Mouse (Mus musculus): Measurements from ENCODE around the gene Cetn2. TPM values are rescaled to one million over a fixed set of nuclear protein-coding genes. Genes with fewer than 3 reads are reported as not detected.

Gene Cetn2
- 78.6 and 81.5 TPM in 2 replicates for polyA plus RNA-seq (2014; fragmentation: Nextera tagmentation; extraction: Ambion mirVana)

- DNase-seq (ENCODE audit: low spot score), result peak; percentile 87
- Histone ChIP-seq H3K27me3 (ENCODE audit: control insufficient read depth, insufficient read depth, low read length) (no peaks in the 10 kb centered on the region), H3K27ac (peak within 1 kb of the TSS; percentile 82), H3K4me3 (replicated peaks; ENCODE audit: low read length) (peak within 1 kb of the TSS; percentile 50), H3K9me3 (ENCODE audit: control insufficient read depth, low read length) (no peaks in the 10 kb centered on the region), H3K4me1 (replicated peaks; ENCODE audit: control insufficient read depth, insufficient read depth, low read length) (peaks cover 12% of the 10 kb centered on the region; the same call in 1 of the 2 replicates), H3K4me2 (replicated peaks) (peak within 1 kb of the TSS; percentile 60), H3K9ac (peak within 1 kb of the TSS; percentile 57), H3K36me3 (replicated peaks; ENCODE audit: control insufficient read depth, insufficient read depth) (no peaks in the 10 kb centered on the region; the same call in 1 of the 2 replicates)
- ATAC-seq (ENCODE audit: low FRiP score), result peak; percentile 98
- 18% methylated on average over 41 of the region's 41 CpGs for WGBS
Measured at GRCm38 (mm10) chrX:72917884-72918681, at the start of gene Cetn2, which contains the start of gene Nsdhl. Cetn2 (minus strand) TSS chrX:72918411. Nsdhl (plus strand) TSS chrX:72918557.

DNA sequence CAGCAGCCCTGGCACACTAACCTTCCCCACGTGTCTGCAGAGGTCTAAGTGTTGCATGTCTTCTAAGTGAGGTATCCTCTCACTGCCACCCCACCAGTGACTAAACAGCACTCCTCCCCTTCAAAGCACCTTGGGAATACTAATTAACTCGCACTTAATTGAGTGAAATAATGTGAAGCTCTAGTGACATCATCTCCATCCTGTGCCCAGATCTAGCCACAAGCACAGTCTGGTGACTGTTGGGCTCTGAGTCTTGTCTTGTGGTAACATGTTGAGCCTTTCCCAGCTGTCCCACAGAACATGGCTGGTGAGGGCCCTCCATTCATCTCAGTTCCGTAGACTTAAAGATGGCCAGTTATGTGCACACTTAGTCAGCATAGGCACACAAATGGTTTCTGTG lies 44.5 kb upstream of the Cetn2 start:
- no peak overlapping the region for H3K4me2 ChIP-seq (replicated peaks)
- DNase-seq (ENCODE audit: low spot score), result no peak
- ATAC-seq (ENCODE audit: low FRiP score), result no peak
- no peak overlapping the region for H3K9ac ChIP-seq
- WGBS, result 68% methylated on average over 3 of the region's 3 CpGs
- no peaks in the 10 kb centered on the region for H3K27me3 ChIP-seq (ENCODE audit: control insufficient read depth, insufficient read depth, low read length)
- no peaks in the 10 kb centered on the region for H3K9me3 ChIP-seq (ENCODE audit: control insufficient read depth, low read length)
- H3K27ac ChIP-seq, result no peak overlapping the region
- 0 out of 2 replicates have a peak, but pooled peaks cover 3% of the 10 kb centered on the region for H3K36me3 ChIP-seq (replicated peaks; ENCODE audit: control insufficient read depth, insufficient read depth)
- H3K4me3 ChIP-seq (replicated peaks; ENCODE audit: low read length), result no peak overlapping the region
- no peaks in the 10 kb centered on the region for H3K4me1 ChIP-seq (replicated peaks; ENCODE audit: control insufficient read depth, insufficient read depth, low read length)

DNA sequence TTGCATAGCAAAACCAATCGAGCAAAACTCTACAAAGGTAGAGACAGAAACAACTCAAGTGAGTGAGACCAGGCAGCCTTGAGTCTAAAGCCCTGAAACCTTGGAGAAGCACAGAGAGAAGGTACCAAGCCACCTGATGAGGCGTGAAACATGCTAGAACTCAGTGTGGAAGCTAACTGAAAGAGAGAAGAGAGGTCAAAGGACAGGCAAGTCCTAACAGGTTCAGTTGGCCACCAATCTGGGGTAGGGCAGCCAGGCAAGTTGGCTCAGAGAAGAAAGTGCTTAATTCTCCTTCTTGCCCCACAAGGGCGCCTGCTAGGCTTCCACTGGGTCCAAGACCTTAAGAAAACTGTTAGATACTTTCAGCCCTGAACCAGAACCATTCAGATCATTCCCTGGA lies 43.3 kb upstream of the Cetn2 start:
- no peak overlapping the region for H3K9ac ChIP-seq
- no peak for ATAC-seq (ENCODE audit: low FRiP score)

DNA sequence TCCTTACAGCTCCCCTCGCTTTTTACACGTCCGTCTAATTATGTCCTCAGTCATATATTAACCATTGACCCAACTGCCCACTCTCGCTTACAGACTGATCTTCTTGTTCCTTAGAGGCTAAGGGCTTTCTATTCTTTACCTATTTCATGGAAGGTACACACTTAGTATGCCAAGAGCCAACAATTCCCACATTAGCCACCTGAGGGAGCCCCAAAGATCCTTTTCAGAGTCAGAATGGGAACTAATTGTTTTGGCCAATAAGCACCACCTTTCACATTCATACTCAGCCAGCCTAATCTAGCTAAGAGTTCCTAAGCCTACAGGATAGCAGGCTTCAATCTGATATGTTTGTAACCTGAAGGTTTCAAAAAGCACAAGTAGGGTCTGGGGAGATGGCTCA lies 42.2 kb upstream of the Cetn2 start:
- WGBS, result 87% methylated on average over 4 of the region's 4 CpGs
- DNase-seq (ENCODE audit: low spot score), result peak; percentile 24
- H3K4me2 ChIP-seq (replicated peaks), result no peak overlapping the region
- H3K27me3 ChIP-seq (ENCODE audit: control insufficient read depth, insufficient read depth, low read length), result no peaks in the 10 kb centered on the region
- no peak overlapping the region for H3K9ac ChIP-seq
- H3K36me3 ChIP-seq (replicated peaks; ENCODE audit: control insufficient read depth, insufficient read depth), result peaks cover 15% of the 10 kb centered on the region; the same call in 1 of the 2 replicates
- no peaks in the 10 kb centered on the region for H3K4me1 ChIP-seq (replicated peaks; ENCODE audit: control insufficient read depth, insufficient read depth, low read length)
- H3K4me3 ChIP-seq (replicated peaks; ENCODE audit: low read length), result no peak overlapping the region
- ATAC-seq (ENCODE audit: low FRiP score), result no peak
- no peaks in the 10 kb centered on the region for H3K9me3 ChIP-seq (ENCODE audit: control insufficient read depth, low read length)
- H3K27ac ChIP-seq, result no peak overlapping the region

More for the DNA sequence above, 43.3 kb upstream of the Cetn2 start:
- H3K4me1 ChIP-seq (replicated peaks; ENCODE audit: control insufficient read depth, insufficient read depth, low read length), result no peaks in the 10 kb centered on the region
- no peak overlapping the region for H3K27ac ChIP-seq
- H3K27me3 ChIP-seq (ENCODE audit: control insufficient read depth, insufficient read depth, low read length), result no peaks in the 10 kb centered on the region
- no peak for DNase-seq (ENCODE audit: low spot score)
- H3K4me3 ChIP-seq (replicated peaks; ENCODE audit: low read length), result no peak overlapping the region
- peaks cover 10% of the 10 kb centered on the region; the same call in 1 of the 2 replicates for H3K36me3 ChIP-seq (replicated peaks; ENCODE audit: control insufficient read depth, insufficient read depth)
- H3K4me2 ChIP-seq (replicated peaks), result no peak overlapping the region
- 85% methylated on average over 3 of the region's 3 CpGs for WGBS
- H3K9me3 ChIP-seq (ENCODE audit: control insufficient read depth, low read length), result no peaks in the 10 kb centered on the region

DNA sequence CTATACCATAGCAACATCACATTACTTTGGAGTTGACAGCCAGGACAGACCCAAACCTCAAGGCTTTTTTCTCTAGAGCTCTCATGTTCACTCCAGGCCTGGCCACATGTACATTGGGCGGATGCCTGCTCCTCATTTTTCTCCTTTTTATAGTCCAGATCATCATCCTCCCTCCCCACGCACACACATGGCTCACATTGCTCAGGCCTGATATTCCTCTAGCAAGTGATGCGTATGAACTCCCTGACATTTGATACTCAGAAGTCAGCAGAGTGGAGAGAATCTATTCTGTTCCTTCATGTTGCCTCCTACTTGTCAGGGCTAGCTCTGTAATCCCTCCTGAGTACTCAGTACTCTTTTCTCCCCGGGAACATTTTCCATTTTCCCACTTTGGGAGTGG lies 38.3 kb upstream of the Cetn2 start:
- Histone ChIP-seq H3K27ac (no peak overlapping the region), H3K4me1 (replicated peaks; ENCODE audit: control insufficient read depth, insufficient read depth, low read length) (no peaks in the 10 kb centered on the region), H3K9me3 (ENCODE audit: control insufficient read depth, low read length) (no peaks in the 10 kb centered on the region), H3K4me2 (replicated peaks) (no peak overlapping the region), H3K9ac (no peak overlapping the region), H3K36me3 (replicated peaks; ENCODE audit: control insufficient read depth, insufficient read depth) (peaks cover 15% of the 10 kb centered on the region; the same call in 1 of the 2 replicates), H3K27me3 (ENCODE audit: control insufficient read depth, insufficient read depth, low read length) (no peaks in the 10 kb centered on the region), H3K4me3 (replicated peaks; ENCODE audit: low read length) (no peak overlapping the region)
- WGBS, result 91% methylated on average over 4 of the region's 4 CpGs
- DNase-seq (ENCODE audit: low spot score) (no peak), ATAC-seq (ENCODE audit: low FRiP score) (no peak)

DNA sequence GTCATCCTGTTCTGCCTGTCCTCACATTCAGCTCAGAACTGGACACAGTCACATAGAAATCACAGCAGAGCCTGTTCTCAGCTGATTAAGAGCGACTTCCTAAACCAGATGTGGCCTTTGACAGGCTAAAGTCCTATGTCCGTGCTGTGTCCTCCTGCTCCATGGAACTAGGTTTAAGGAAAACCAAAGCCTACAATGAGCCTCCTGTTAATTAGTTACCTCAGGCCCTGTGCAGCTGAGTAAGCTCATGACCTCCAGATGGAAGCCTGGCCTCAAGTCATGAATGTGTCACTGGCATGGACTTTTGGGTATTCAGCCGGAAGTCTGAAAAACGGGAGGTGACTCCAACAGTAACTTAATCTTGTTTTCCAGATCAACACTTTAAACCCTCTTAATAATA lies 35.3 kb upstream of the Cetn2 start:
- no peaks in the 10 kb centered on the region for H3K9me3 ChIP-seq (ENCODE audit: control insufficient read depth, low read length)
- no peaks in the 10 kb centered on the region for H3K4me1 ChIP-seq (replicated peaks; ENCODE audit: control insufficient read depth, insufficient read depth, low read length)
- no peak overlapping the region for H3K4me2 ChIP-seq (replicated peaks)
- 82% methylated on average over 4 of the region's 4 CpGs for WGBS
- peaks cover 20% of the 10 kb centered on the region; the same call in 1 of the 2 replicates for H3K36me3 ChIP-seq (replicated peaks; ENCODE audit: control insufficient read depth, insufficient read depth)
- H3K4me3 ChIP-seq (replicated peaks; ENCODE audit: low read length), result no peak overlapping the region
- DNase-seq (ENCODE audit: low spot score) (no peak), ATAC-seq (ENCODE audit: low FRiP score) (no peak)
- H3K27ac ChIP-seq, result no peak overlapping the region
- H3K9ac ChIP-seq, result no peak overlapping the region
- no peaks in the 10 kb centered on the region for H3K27me3 ChIP-seq (ENCODE audit: control insufficient read depth, insufficient read depth, low read length)

DNA sequence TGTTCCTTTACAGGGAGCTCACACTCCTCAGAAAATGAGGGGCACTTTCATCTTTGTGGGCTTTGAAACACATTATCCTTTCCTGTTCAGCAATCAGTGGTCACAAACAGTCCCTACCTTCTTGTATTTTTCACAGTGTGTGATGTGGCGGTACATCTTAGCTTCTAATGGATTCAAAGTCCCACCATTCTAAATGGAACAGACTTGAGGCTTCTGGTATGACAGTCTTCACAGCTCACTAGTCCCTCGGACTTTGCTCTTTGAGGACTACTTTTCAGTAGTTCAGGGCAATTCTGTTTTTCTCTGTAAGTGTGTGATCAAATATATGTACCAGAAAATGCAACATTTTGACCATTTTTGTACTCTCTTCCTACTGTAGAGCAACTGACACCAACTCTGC lies 3.2 kb upstream of the Cetn2 start:
- H3K9ac ChIP-seq, result no peak overlapping the region
- H3K4me1 ChIP-seq (replicated peaks; ENCODE audit: control insufficient read depth, insufficient read depth, low read length), result peaks cover 12% of the 10 kb centered on the region; the same call in 1 of the 2 replicates
- no peak for ATAC-seq (ENCODE audit: low FRiP score)
- H3K27me3 ChIP-seq (ENCODE audit: control insufficient read depth, insufficient read depth, low read length), result no peaks in the 10 kb centered on the region
- H3K36me3 ChIP-seq (replicated peaks; ENCODE audit: control insufficient read depth, insufficient read depth), result peaks cover 2% of the 10 kb centered on the region; the same call in 1 of the 2 replicates
- WGBS, result 84% methylated on average over 2 of the region's 2 CpGs
- no peak overlapping the region for H3K27ac ChIP-seq
- H3K9me3 ChIP-seq (ENCODE audit: control insufficient read depth, low read length), result no peaks in the 10 kb centered on the region
- H3K4me2 ChIP-seq (replicated peaks), result no peak overlapping the region
- no peak overlapping the region for H3K4me3 ChIP-seq (replicated peaks; ENCODE audit: low read length)
- no peak for DNase-seq (ENCODE audit: low spot score)

GRCm38 (mm10) chrX:72918682-72919059 lies 460 bp upstream of the Cetn2 start:
- H3K4me2 ChIP-seq (replicated peaks), result peak overlapping the region; percentile 60
- peaks cover 12% of the 10 kb centered on the region; the same call in 1 of the 2 replicates for H3K4me1 ChIP-seq (replicated peaks; ENCODE audit: control insufficient read depth, insufficient read depth, low read length)
- peak overlapping the region; percentile 82 for H3K27ac ChIP-seq
- peak overlapping the region; percentile 50 for H3K4me3 ChIP-seq (replicated peaks; ENCODE audit: low read length)
- no peak for DNase-seq (ENCODE audit: low spot score)
- no peaks in the 10 kb centered on the region for H3K27me3 ChIP-seq (ENCODE audit: control insufficient read depth, insufficient read depth, low read length)
- ATAC-seq (ENCODE audit: low FRiP score), result no peak
- peak overlapping the region; percentile 57 for H3K9ac ChIP-seq
- H3K9me3 ChIP-seq (ENCODE audit: control insufficient read depth, low read length), result no peaks in the 10 kb centered on the region
- H3K36me3 ChIP-seq (replicated peaks; ENCODE audit: control insufficient read depth, insufficient read depth), result no peaks in the 10 kb centered on the region; the same call in 1 of the 2 replicates
- 17% methylated on average over 6 of the region's 6 CpGs for WGBS

GRCm38 (mm10) chrX:72911611-72912010 lies 6.6 kb downstream of the Cetn2 start:
- no peak for DNase-seq (ENCODE audit: low spot score)
- Histone ChIP-seq H3K4me3 (replicated peaks; ENCODE audit: low read length) (no peak overlapping the region), H3K36me3 (replicated peaks; ENCODE audit: control insufficient read depth, insufficient read depth) (no peaks in the 10 kb centered on the region; the same call in 1 of the 2 replicates), H3K27me3 (ENCODE audit: control insufficient read depth, insufficient read depth, low read length) (no peaks in the 10 kb centered on the region), H3K27ac (no peak overlapping the region), H3K4me1 (replicated peaks; ENCODE audit: control insufficient read depth, insufficient read depth, low read length) (no peaks in the 10 kb centered on the region), H3K4me2 (replicated peaks) (no peak overlapping the region), H3K9ac (no peak overlapping the region), H3K9me3 (ENCODE audit: control insufficient read depth, low read length) (no peaks in the 10 kb centered on the region)
- WGBS, result 92% methylated on average over 1 of the region's 1 CpGs
- no peak for ATAC-seq (ENCODE audit: low FRiP score)

Measured in hindbrain, embryonic 14.5 days (tissue).